Mouse (Mus musculus) embryonic facial prominence, embryonic 13.5 days (tissue): ENCODE data around the gene Phtf2. TPM values are rescaled to one million over a fixed set of nuclear protein-coding genes. Genes with fewer than 3 reads are reported as not detected.

Experiments
- ATAC-seq: fragments of 200-750 bp; cut with Nextera tagmentation; 2 replicates; pipeline ENCODE4 v1.8.0; 2017; ENCODE audit warnings: low read depth; ENCODE audit not compliant: insufficient number of reproducible peaks, insufficient read depth, low FRiP score, low TSS enrichment
- H3K27ac ChIP-seq: fragments of 300-500 bp; sonication (generic); 2 replicates; pipeline ENCODE4 v1.5.1; 2015; ENCODE audit warnings: moderate library complexity, mild to moderate bottlenecking, inconsistent platforms
- H3K27me3 ChIP-seq: fragments of 300-500 bp; sonication (generic); 2 replicates; pipeline ENCODE4 v1.6.1; 2015; ENCODE audit warnings: mild to moderate bottlenecking, inconsistent platforms
- H3K36me3 ChIP-seq: fragments of 300-500 bp; sonication (generic); 2 replicates; pipeline ENCODE4 v1.6.1; 2015; ENCODE audit warnings: mild to moderate bottlenecking, inconsistent platforms
- H3K4me1 ChIP-seq: fragments of 300-500 bp; sonication (generic); 2 replicates; pipeline ENCODE4 v1.6.1; 2015; ENCODE audit warnings: inconsistent platforms
- H3K4me2 ChIP-seq: fragments of 300-500 bp; sonication (generic); 2 replicates; pipeline ENCODE4 v1.6.1; 2015; ENCODE audit warnings: moderate library complexity, mild to moderate bottlenecking, inconsistent platforms
- H3K4me3 ChIP-seq: fragments of 300-500 bp; sonication (generic); 2 replicates; pipeline ENCODE4 v1.5.1; 2015; ENCODE audit warnings: mild to moderate bottlenecking, inconsistent platforms
- H3K9ac ChIP-seq: fragments of 300-500 bp; sonication (generic); 2 replicates; pipeline ENCODE4 v1.6.1; 2015; ENCODE audit warnings: mild to moderate bottlenecking, inconsistent platforms
- H3K9me3 ChIP-seq: fragments of 300-500 bp; sonication (generic); 2 replicates; pipeline ENCODE4 v1.6.1; 2016; ENCODE audit warnings: inconsistent platforms
- WGBS: fragments of 180-500 bp; shearing (Covaris S2); methylation state at CpG from one replicate; pipeline ENCODE4 v1.1.7; 2015; ENCODE audit warnings: mixed read lengths; 5-methylcytosine and 5-hydroxymethylcytosine counted together
- polyA plus RNA-seq: library from polyadenylated mRNA; unstranded; fragments of >200 nt; fragmentation: Nextera tagmentation; extraction: Ambion mirVana; gene quantifications from 2 replicates; pipeline ENCODE4 v1.2.1, GENCODE M21; 2015

The Phtf2 gene
- 17.9 and 19.4 TPM in 2 replicates for polyA plus RNA-seq

- peak within 1 kb of the TSS; percentile 90 for H3K4me3 ChIP-seq
- no peaks in the 10 kb centered on the region for H3K9me3 ChIP-seq
- WGBS = under 1% methylated on average over 87 of the region's 94 CpGs
- peak within 1 kb of the TSS; percentile 77 for H3K4me2 ChIP-seq
- H3K9ac ChIP-seq = peak within 1 kb of the TSS; percentile 90
- peak within 1 kb of the TSS; percentile 93 for H3K27ac ChIP-seq
- peaks cover 13% of the 10 kb centered on the region for H3K36me3 ChIP-seq
- peaks cover 16% of the 10 kb centered on the region for H3K4me1 ChIP-seq
- peak; percentile 98 for ATAC-seq
- H3K27me3 ChIP-seq = no peaks in the 10 kb centered on the region
These were observed at the start of gene Phtf2, which contains the start of gene Tmem60 for GRCm38 (mm10) chr5:20881915-20882800. Phtf2 (minus strand) TSS chr5:20882124. Tmem60 (plus strand) TSS chr5:20882191.

GRCm38 (mm10) chr5:20931300-20931699 lies 49.4 kb upstream of the Phtf2 start:
- no peak overlapping the region for H3K4me3 ChIP-seq

DNA sequence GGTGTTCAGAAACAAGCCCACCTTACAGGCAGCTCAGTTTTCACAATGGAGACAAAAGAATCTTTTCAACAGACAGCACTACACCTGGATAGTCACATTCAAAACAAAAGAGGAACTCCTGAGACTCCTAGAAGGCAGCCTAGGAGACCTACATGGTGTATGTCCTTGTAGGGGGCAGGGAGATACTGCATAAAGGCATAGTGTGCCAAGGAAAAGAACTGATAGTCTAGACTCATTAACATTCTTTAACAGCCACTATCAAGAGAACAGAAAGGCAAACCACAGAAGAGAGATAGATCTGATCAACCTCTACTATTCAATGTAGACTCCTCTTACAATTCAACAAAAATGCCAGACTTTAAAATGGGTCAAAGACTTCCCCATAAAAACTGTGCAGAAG lies 48.5 kb upstream of the Phtf2 start:
- H3K27me3 ChIP-seq = no peaks in the 10 kb centered on the region
- no peak overlapping the region for H3K9ac ChIP-seq
- ATAC-seq = no peak
- H3K9me3 ChIP-seq = no peaks in the 10 kb centered on the region
- no peaks in the 10 kb centered on the region for H3K4me1 ChIP-seq
- H3K27ac ChIP-seq = no peak overlapping the region
- H3K4me2 ChIP-seq = no peak overlapping the region
- H3K36me3 ChIP-seq = no peaks in the 10 kb centered on the region; the same call in 1 of the 2 replicates
- H3K4me3 ChIP-seq = no peak overlapping the region

More at GRCm38 (mm10) chr5:20931300-20931699, 49.4 kb upstream of the Phtf2 start:
- H3K36me3 ChIP-seq = no peaks in the 10 kb centered on the region
- no peaks in the 10 kb centered on the region for H3K9me3 ChIP-seq
- H3K27ac ChIP-seq = no peak overlapping the region
- H3K9ac ChIP-seq = no peak overlapping the region
- no peak for ATAC-seq
- H3K27me3 ChIP-seq = no peaks in the 10 kb centered on the region
- H3K4me2 ChIP-seq = no peak overlapping the region
- WGBS = 89% methylated on average over 3 of the region's 3 CpGs
- H3K4me1 ChIP-seq = no peaks in the 10 kb centered on the region

GRCm38 (mm10) chr5:20929669-20930151 lies 47.8 kb upstream of the Phtf2 start:
- no peak overlapping the region for H3K4me3 ChIP-seq
- no peaks in the 10 kb centered on the region; the same call in 1 of the 2 replicates for H3K36me3 ChIP-seq
- no peaks in the 10 kb centered on the region for H3K27me3 ChIP-seq
- H3K9ac ChIP-seq = no peak overlapping the region
- H3K4me1 ChIP-seq = no peaks in the 10 kb centered on the region
- 58% methylated on average over 6 of the region's 6 CpGs for WGBS
- no peak overlapping the region for H3K27ac ChIP-seq
- no peaks in the 10 kb centered on the region for H3K9me3 ChIP-seq
- no peak overlapping the region for H3K4me2 ChIP-seq
- ATAC-seq = no peak

DNA sequence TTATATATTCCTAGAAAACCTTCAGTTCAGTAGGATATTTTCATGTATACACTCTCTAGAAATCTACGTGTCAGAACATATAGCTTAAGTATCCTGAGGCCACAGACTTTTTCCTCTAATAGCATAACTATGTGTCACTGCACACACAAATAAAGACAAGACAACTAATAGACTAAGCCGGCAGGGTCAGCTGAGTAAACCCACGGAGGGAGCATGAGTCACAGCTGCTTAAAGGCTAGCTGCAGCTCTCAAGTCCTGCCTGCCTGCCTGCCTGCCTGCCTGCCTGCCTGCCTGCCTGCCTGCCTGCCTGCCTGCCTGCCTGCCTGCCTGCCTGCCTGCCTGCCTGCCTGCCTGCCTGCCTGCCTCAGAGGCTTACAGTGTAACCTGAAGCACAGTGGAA lies 43.5 kb upstream of the Phtf2 start:
- H3K36me3 ChIP-seq = no peaks in the 10 kb centered on the region; the same call in 1 of the 2 replicates
- H3K27ac ChIP-seq = no peak overlapping the region
- whole genome bisulfite sequencing = 71% methylated on average over 3 of the region's 3 CpGs
- H3K9me3 ChIP-seq = no peaks in the 10 kb centered on the region
- H3K4me3 ChIP-seq = no peak overlapping the region
- H3K9ac ChIP-seq = no peak overlapping the region
- ATAC-seq = no peak
- H3K4me2 ChIP-seq = no peak overlapping the region
- no peaks in the 10 kb centered on the region for H3K27me3 ChIP-seq
- H3K4me1 ChIP-seq = no peaks in the 10 kb centered on the region

DNA sequence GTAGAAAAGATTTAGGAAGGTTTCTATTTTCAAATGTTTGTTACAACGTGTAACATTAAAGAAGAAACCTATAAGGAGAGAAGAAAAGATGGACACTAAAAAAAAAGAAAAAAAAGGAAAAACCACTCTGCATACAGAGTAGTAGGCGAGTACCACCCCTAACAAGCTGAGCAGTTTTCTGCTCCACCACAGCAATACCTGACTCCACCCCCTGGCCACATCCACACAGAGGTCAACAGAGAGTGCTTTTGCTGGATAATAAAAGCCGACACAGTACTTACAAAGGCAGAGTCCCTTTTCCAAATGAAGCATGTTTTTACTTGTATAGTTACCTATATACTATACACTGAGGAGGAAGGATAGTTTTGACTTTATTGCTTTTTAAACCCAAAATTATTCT lies 42.7 kb upstream of the Phtf2 start:
- H3K27me3 ChIP-seq = no peaks in the 10 kb centered on the region
- 76% methylated on average over 3 of the region's 3 CpGs for WGBS
- ATAC-seq = no peak

DNA sequence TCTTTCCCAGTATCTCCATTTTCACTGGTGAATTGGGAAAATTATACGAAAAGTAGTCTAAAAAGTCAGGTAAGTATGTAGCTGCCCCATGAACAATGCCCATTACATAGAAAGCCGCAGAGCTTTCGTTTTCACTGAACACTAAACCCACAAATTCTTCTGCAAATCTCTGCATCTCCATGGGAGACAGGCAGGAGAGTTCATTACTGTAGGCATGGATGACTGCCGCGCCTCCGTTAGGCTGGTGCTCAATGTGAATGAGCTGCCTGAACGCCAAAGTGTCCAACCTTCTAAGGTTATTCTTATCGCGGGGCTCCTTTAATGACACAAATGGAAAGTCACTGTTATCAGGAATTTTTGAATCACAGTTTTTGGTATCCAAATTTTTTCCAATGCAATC lies 37.6 kb upstream of the Phtf2 start:
- H3K4me1 ChIP-seq = no peaks in the 10 kb centered on the region
- H3K27me3 ChIP-seq = no peaks in the 10 kb centered on the region
- H3K4me3 ChIP-seq = no peak overlapping the region
- no peak overlapping the region for H3K9ac ChIP-seq
- 0 out of 2 replicates have a peak, but pooled peaks cover 4% of the 10 kb centered on the region for H3K36me3 ChIP-seq
- no peak for ATAC-seq
- H3K9me3 ChIP-seq = no peaks in the 10 kb centered on the region
- no peak overlapping the region for H3K27ac ChIP-seq
- 96% methylated on average over 9 of the region's 9 CpGs for WGBS
- H3K4me2 ChIP-seq = no peak overlapping the region

More for the DNA sequence above, 42.7 kb upstream of the Phtf2 start:
- Histone ChIP-seq H3K9me3 (no peaks in the 10 kb centered on the region), H3K36me3 (no peaks in the 10 kb centered on the region; the same call in 1 of the 2 replicates), H3K9ac (no peak overlapping the region), H3K4me1 (no peaks in the 10 kb centered on the region), H3K4me3 (no peak overlapping the region), H3K4me2 (no peak overlapping the region), H3K27ac (no peak overlapping the region)

- no peak overlapping the region for H3K4me3 ChIP-seq
- no peak for ATAC-seq
- no peak overlapping the region for H3K27ac ChIP-seq
- no peak overlapping the region for H3K9ac ChIP-seq
- H3K4me2 ChIP-seq = no peak overlapping the region
- no peaks in the 10 kb centered on the region for H3K27me3 ChIP-seq
- 97% methylated on average over 4 of the region's 4 CpGs for WGBS
- 0 out of 2 replicates have a peak, but pooled peaks cover 4% of the 10 kb centered on the region for H3K36me3 ChIP-seq
- H3K9me3 ChIP-seq = no peaks in the 10 kb centered on the region
- H3K4me1 ChIP-seq = no peaks in the 10 kb centered on the region
These were observed 37.0 kb upstream of the Phtf2 start for GRCm38 (mm10) chr5:20918967-20919366.

DNA sequence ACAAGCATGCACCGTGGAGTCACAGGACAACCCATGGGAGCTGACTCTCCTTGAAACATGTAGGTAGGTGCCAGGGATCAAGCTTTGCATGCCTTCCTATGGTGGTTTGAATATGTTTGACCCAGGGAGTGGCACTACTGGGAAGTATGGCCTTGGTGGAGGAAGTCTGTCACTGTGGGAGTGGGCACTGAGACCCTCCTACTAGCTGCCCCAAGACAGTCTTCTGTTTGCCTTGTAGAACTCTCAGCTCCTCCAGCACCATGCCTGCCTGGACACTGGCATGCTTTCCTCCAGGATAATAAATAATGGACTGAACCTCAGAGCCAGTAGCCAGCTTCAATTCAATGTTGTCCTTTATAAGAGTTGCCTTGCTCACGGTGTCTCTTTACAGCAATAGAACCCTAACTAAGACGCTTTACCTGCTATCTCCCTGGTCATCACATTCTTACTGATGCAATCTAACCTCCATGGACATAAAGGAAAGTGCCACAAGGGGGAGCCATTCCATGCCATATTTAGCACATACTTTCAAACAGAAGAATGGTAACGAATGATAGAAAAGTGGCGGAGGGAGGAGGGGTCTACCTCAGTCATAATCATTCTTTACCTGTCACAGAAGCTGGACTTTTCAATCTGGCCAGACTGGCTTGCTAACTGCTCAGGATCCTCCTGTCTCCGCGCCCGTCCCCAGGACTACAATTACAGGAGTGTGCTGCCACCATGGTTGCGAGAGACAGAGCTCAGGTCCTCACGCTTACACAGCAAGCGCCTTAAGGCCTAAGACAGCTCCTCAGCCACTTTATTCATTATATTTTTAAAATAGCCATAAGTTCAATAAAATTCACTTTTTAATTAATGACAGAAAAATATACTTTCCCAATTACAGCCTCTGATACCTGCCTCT lies 31.7 kb upstream of the Phtf2 start:
- H3K9ac ChIP-seq = no peak overlapping the region
- no peak for ATAC-seq
- H3K4me2 ChIP-seq = no peak overlapping the region
- H3K9me3 ChIP-seq = no peaks in the 10 kb centered on the region
- no peaks in the 10 kb centered on the region for H3K27me3 ChIP-seq
- H3K36me3 ChIP-seq = 0 out of 2 replicates have a peak, but pooled peaks cover 4% of the 10 kb centered on the region
- 70% methylated on average over 11 of the region's 11 CpGs for WGBS
- H3K4me1 ChIP-seq = no peaks in the 10 kb centered on the region
- H3K4me3 ChIP-seq = no peak overlapping the region
- no peak overlapping the region for H3K27ac ChIP-seq

GRCm38 (mm10) chr5:20911741-20912140 lies 29.8 kb upstream of the Phtf2 start:
- Histone ChIP-seq H3K27ac (no peak overlapping the region), H3K4me3 (no peak overlapping the region), H3K4me2 (no peak overlapping the region), H3K9me3 (no peaks in the 10 kb centered on the region), H3K36me3 (peaks cover 13% of the 10 kb centered on the region; the same call in 1 of the 2 replicates), H3K27me3 (no peaks in the 10 kb centered on the region), H3K4me1 (no peaks in the 10 kb centered on the region), H3K9ac (no peak overlapping the region)
- ATAC-seq = no peak
- WGBS = 80% methylated on average over 2 of the region's 2 CpGs

- no peak for ATAC-seq
These were observed 24.3 kb upstream of the Phtf2 start for GRCm38 (mm10) chr5:20906191-20906590.

More at GRCm38 (mm10) chr5:20906191-20906590, 24.3 kb upstream of the Phtf2 start:
- Histone ChIP-seq H3K27me3 (no peaks in the 10 kb centered on the region), H3K4me1 (no peaks in the 10 kb centered on the region), H3K4me2 (no peak overlapping the region), H3K27ac (no peak overlapping the region), H3K36me3 (peaks cover 33% of the 10 kb centered on the region), H3K9me3 (no peaks in the 10 kb centered on the region), H3K9ac (no peak overlapping the region), H3K4me3 (no peak overlapping the region)
- 92% methylated on average over 7 of the region's 7 CpGs for WGBS
